ENCODE assay signal across 8 mouse cellular contexts in genomic region chr9:104203851-104204250, GRCm38 (mm10). TPM values are rescaled to one million over a fixed set of nuclear protein-coding genes. Genes with fewer than 3 reads are reported as not detected.
DNase-seq lines count a peak whose midpoint lies in the region; ATAC-seq and TF ChIP-seq lines count a peak whose summit lies in the region.

No protein-coding gene starts in this region.

- peak; percentile 58 to 81 (median 77) for TF ChIP-seq CTCF in MEL (IDR thresholded peaks at IDR 0.05 in 2 of 3, conservative IDR thresholded peaks at IDR 0.05 in 1 of 3; ENCODE audit: control insufficient read depth in 1 of 3, insufficient read depth in 1 of 3, low read depth in 2 of 3, low read length in 3 of 3, poor library complexity in 1 of 3, severe bottlenecking in 1 of 3)
- TF ChIP-seq CTCF in midbrain, postnatal 0 days (IDR thresholded peaks at IDR 0.05), result peak; percentile 79

- DNase-seq in kidney, adult 11 months, result peak; percentile 23
- peak; percentile 76 for DNase-seq in MEL (ENCODE audit: low read depth, low spot score)
- DNase-seq in c-Kit-negative CD71-positive TER-119-positive erythroid progenitor cells, embryonic 14.5 days (ENCODE audit: low read depth, low spot score), result peak; percentile 4
- DNase-seq in gastrocnemius, postnatal 10 days, result peak; percentile 49
- peak; percentile 48 to 58 for DNase-seq in left cerebral cortex, adult 18-20 months (ENCODE audit: low spot score in 2 of 2)
- peak; percentile 61 for DNase-seq in midbrain, postnatal 0 days (ENCODE audit: low spot score)
- peak; percentile 66 for DNase-seq in thymus, postnatal 25 days

- no peaks in the 10 kb centered on the region for H3K9me3 ChIP-seq in kidney, embryonic 14.5 days (ENCODE audit: control insufficient read depth, low read length)
- H3K9me3 ChIP-seq in MEL (replicated peaks; ENCODE audit: insufficient read depth, low read length), result no peaks in the 10 kb centered on the region
- H3K9me3 ChIP-seq in midbrain, postnatal 0 days (ENCODE audit: low read length), result no peaks in the 10 kb centered on the region

- H3K4me3 ChIP-seq in kidney, embryonic 14.5 days (ENCODE audit: low read length), result no peak overlapping the region
- no peak overlapping the region for H3K4me3 ChIP-seq in MEL (ENCODE audit: control insufficient read depth in 1 of 2, insufficient read depth in 1 of 2, low read depth in 2 of 2, low read length in 2 of 2)
- no peak overlapping the region for H3K4me3 ChIP-seq in midbrain, postnatal 0 days (ENCODE audit: low read depth, low read length)

- no peak overlapping the region for H3K9ac ChIP-seq in kidney, embryonic 14.5 days (ENCODE audit: low read depth, low read length)
- no peak overlapping the region for H3K9ac ChIP-seq in MEL (ENCODE audit: control insufficient read depth, low read depth, low read length, poor library complexity, severe bottlenecking)
- H3K9ac ChIP-seq in midbrain, postnatal 0 days (replicated peaks; ENCODE audit: low read length, poor library complexity, severe bottlenecking), result no peak overlapping the region

- H3K27me3 ChIP-seq in kidney, embryonic 14.5 days (ENCODE audit: control insufficient read depth, insufficient read depth, low read length), result no peaks in the 10 kb centered on the region
- no peaks in the 10 kb centered on the region for H3K27me3 ChIP-seq in MEL (ENCODE audit: control insufficient read depth in 1 of 2, insufficient read depth in 2 of 2, low read length in 2 of 2)
- no peaks in the 10 kb centered on the region for H3K27me3 ChIP-seq in midbrain, postnatal 0 days (ENCODE audit: insufficient read depth, low read length)

- peak; percentile 69 for TF ChIP-seq RAD21 in MEL (IDR thresholded peaks at IDR 0.05; ENCODE audit: low read depth, low read length)

- H3K27ac ChIP-seq in kidney, embryonic 14.5 days (ENCODE audit: low read depth, low read length), result no peak overlapping the region
- no peak overlapping the region for H3K27ac ChIP-seq in MEL (ENCODE audit: control insufficient read depth, low read depth, low read length)
- no peak overlapping the region for H3K27ac ChIP-seq in midbrain, postnatal 0 days (ENCODE audit: low read depth, low read length)

- WGBS in kidney, embryonic 14.5 days, result 95% methylated on average over 3 of the region's 3 CpGs
- 76% methylated on average over 3 of the region's 3 CpGs for WGBS in midbrain, postnatal 0 days

- H3K4me2 ChIP-seq in kidney, embryonic 14.5 days (replicated peaks; ENCODE audit: low read depth, low read length), result no peak overlapping the region
- no peak overlapping the region for H3K4me2 ChIP-seq in midbrain, postnatal 0 days (ENCODE audit: low read depth, low read length, poor library complexity, severe bottlenecking)

- ATAC-seq in kidney, embryonic 14.5 days (ENCODE audit: low FRiP score, low TSS enrichment), result no peak; the same call in 1 of the 2 replicates
- ATAC-seq in midbrain, postnatal 0 days (ENCODE audit: low FRiP score), result no peak

- H3K79me2 ChIP-seq in MEL (ENCODE audit: control insufficient read depth, insufficient read depth, low read length, poor library complexity), result no peaks in the 10 kb centered on the region

- no peak for TF ChIP-seq POLR2A in MEL (IDR thresholded peaks at IDR 0.05; ENCODE audit: control insufficient read depth in 1 of 2, insufficient read depth in 1 of 2, low read depth in 1 of 2, low read length in 2 of 2, poor library complexity in 1 of 2)

- H3K4me1 ChIP-seq in kidney, embryonic 14.5 days (ENCODE audit: control insufficient read depth, insufficient read depth, low read length), result no peaks in the 10 kb centered on the region
- H3K4me1 ChIP-seq in MEL (ENCODE audit: control insufficient read depth in 1 of 2, insufficient read depth in 2 of 2, low read length in 2 of 2), result no peaks in the 10 kb centered on the region
- H3K4me1 ChIP-seq in midbrain, postnatal 0 days (ENCODE audit: insufficient read depth, low read length), result no peaks in the 10 kb centered on the region

- no peak for TF ChIP-seq EP300 in MEL (IDR thresholded peaks at IDR 0.05; ENCODE audit: low read depth in 1 of 2, low read length in 2 of 2)

- H3K36me3 ChIP-seq in kidney, embryonic 14.5 days (ENCODE audit: control insufficient read depth, insufficient read depth, low read length), result peaks cover 78% of the 10 kb centered on the region
- peaks cover 0 to 2% of the 10 kb centered on the region in 2 experiments; a peak in 1 of 4 replicates for H3K36me3 ChIP-seq in MEL (ENCODE audit: control insufficient read depth in 1 of 2, insufficient read depth in 2 of 2, low read length in 2 of 2)
- peaks cover 54% of the 10 kb centered on the region for H3K36me3 ChIP-seq in midbrain, postnatal 0 days (ENCODE audit: insufficient read depth, low read length)

TF ChIP-seq in MEL, 35 proteins besides CTCF, POLR2A, EP300 and RAD21:
- TF ChIP-seq E2F4 (IDR thresholded peaks at IDR 0.05; ENCODE audit: borderline replicate concordance, low read depth, low read length), result no peak
- TF ChIP-seq MAZ (IDR thresholded peaks at IDR 0.05; ENCODE audit: low read depth, low read length), result no peak
- TF ChIP-seq GATA1 (IDR thresholded peaks at IDR 0.05; ENCODE audit: low read depth, low read length), result no peak
- 0 out of 2 replicates have a peak, but pooled peaks have one; percentile 36 for TF ChIP-seq JUND (IDR thresholded peaks at IDR 0.05; ENCODE audit: low read depth, low read length)
- TF ChIP-seq ZC3H11A (IDR thresholded peaks at IDR 0.05; ENCODE audit: low read depth, low read length), result peak; percentile 44
- TF ChIP-seq ZKSCAN1 (IDR thresholded peaks at IDR 0.05; ENCODE audit: low read depth, low read length), result no peak
- TF ChIP-seq SMC3 (IDR thresholded peaks at IDR 0.05; ENCODE audit: low read depth, low read length), result peak; percentile 72
- TF ChIP-seq GABPA (IDR thresholded peaks at IDR 0.05; ENCODE audit: low read depth, low read length), result no peak
- TF ChIP-seq MAFK (IDR thresholded peaks at IDR 0.05; ENCODE audit: borderline replicate concordance, low read depth, low read length), result no peak
- TF ChIP-seq TAL1 (IDR thresholded peaks at IDR 0.05; ENCODE audit: low read length), result no peak
- TF ChIP-seq USF1 (IDR thresholded peaks at IDR 0.05; ENCODE audit: low read depth, low read length), result no peak
- no peak for TF ChIP-seq USF2 (IDR thresholded peaks at IDR 0.05; ENCODE audit: borderline replicate concordance in 1 of 2, insufficient read depth in 1 of 2, low read depth in 1 of 2, low read length in 2 of 2)
- no peak for TF ChIP-seq NRF1 (IDR thresholded peaks at IDR 0.05; ENCODE audit: insufficient read depth, low read depth, low read length, poor library complexity, severe bottlenecking)
- TF ChIP-seq POLR2AphosphoS5 (IDR thresholded peaks at IDR 0.05; ENCODE audit: borderline replicate concordance, low read depth, low read length), result no peak
- TF ChIP-seq MAX (IDR thresholded peaks at IDR 0.05; ENCODE audit: low read length), result no peak
- TF ChIP-seq CHD2 (IDR thresholded peaks at IDR 0.05; ENCODE audit: low read length), result no peak
- no peak for TF ChIP-seq TCF12 (IDR thresholded peaks at IDR 0.05; ENCODE audit: low read depth, low read length)

RNA-seq across cellular contexts. Expression of gene Dnajc13, which starts 58.9 kb away (rescaled TPM):
- polyA plus RNA-seq in kidney, embryonic 14.5 days (2014; fragmentation: Nextera tagmentation; extraction: Ambion mirVana), result 31.0 and 31.9 TPM in 2 replicates
- total RNA-seq in MEL (2012; rRNA removed), result 24.1 and 26.4 TPM in 2 replicates
- 10 to 100 TPM; 31.1 to 59.0 TPM for polyA plus RNA-seq in MEL (2012; ENCODE audit: insufficient read depth in 1 of 2, insufficient read length in 2 of 2, low read depth in 1 of 2, low replicate concordance in 2 of 2, missing spikeins in 1 of 2)
- 10 to 100 TPM; 25.8 to 32.5 TPM for total RNA-seq in gastrocnemius, postnatal 10 days (2021)
- total RNA-seq in left cerebral cortex, adult 18-20 months (2021), result 10 to 100 TPM; 72.3 to 73.1 TPM
- 74.2 and 76.4 TPM in 2 replicates for total RNA-seq in midbrain, postnatal 0 days (2014; rRNA removed)
- 11.2 and 16.7 TPM in 2 replicates for polyA plus RNA-seq in midbrain, postnatal 0 days (2015; fragmentation: Nextera tagmentation; extraction: Ambion mirVana)

Comparison
In these comparisons a context has a peak if more than half of its experiments do, and no peak if none do; other contexts are left out.
1. DNase-seq: peak in every context shown above with its lines; median percentile 76 in MEL; 66 in thymus, postnatal 25 days; 61 in midbrain, postnatal 0 days; 53 in left cerebral cortex, adult 18-20 months; 49 in gastrocnemius, postnatal 10 days; 23 in kidney, adult 11 months; 4 in c-Kit-negative CD71-positive TER-119-positive erythroid progenitor cells, embryonic 14.5 days.